In genomic region chr2:17876155-17876554, GRCm38 (mm10) we compare ENCODE assay signal across 35 mouse cellular contexts.
"Had no signal": no experiment of that assay in that cellular context is flagged by ENCODE, and none has a peak within 500 bp of the region (broad histone marks: within the 10 kb centered on the region; RNA-seq: fewer than 3 reads in every experiment).

No protein-coding gene starts in this region.

- H3K36me3 ChIP-seq: heart, embryonic 10.5 days; heart, embryonic 12.5 days; heart, embryonic 13.5 days; heart, embryonic 15.5 days; hindbrain, embryonic 10.5 days; hindbrain, embryonic 12.5 days; hindbrain, embryonic 13.5 days; hindbrain, embryonic 15.5 days; intestine, embryonic 15.5 days; kidney, embryonic 15.5 days had no signal

- H3K4me1 ChIP-seq: hindbrain, embryonic 15.5 days had no signal

- DNase-seq: heart, postnatal 10 days; heart, postnatal 14 days; heart, postnatal 36 days; heart, postnatal 4 days; kidney, adult 11 months; kidney, adult 18-20 months; kidney, adult 2 months; kidney, adult 8-10 months; kidney, adult 9 months; kidney, postnatal 10 days; kidney, postnatal 14 days; kidney, postnatal 25 days; kidney, postnatal 36 days; kidney, postnatal 4 days; layer of hippocampus, postnatal 36 days had no signal

- H3K9ac ChIP-seq: heart, embryonic 12.5 days; heart, embryonic 13.5 days; heart, embryonic 15.5 days; hindbrain, embryonic 12.5 days; hindbrain, embryonic 13.5 days; hindbrain, embryonic 14.5 days; hindbrain, embryonic 15.5 days; intestine, embryonic 15.5 days; kidney, embryonic 15.5 days had no signal

- H3K4me2 ChIP-seq: heart, embryonic 11.5 days; heart, embryonic 12.5 days; heart, embryonic 13.5 days; heart, embryonic 15.5 days; hindbrain, embryonic 12.5 days; hindbrain, embryonic 13.5 days; hindbrain, embryonic 14.5 days; hindbrain, embryonic 15.5 days; intestine, embryonic 15.5 days; kidney, embryonic 15.5 days had no signal

- H3K27me3 ChIP-seq: heart, embryonic 12.5 days; heart, embryonic 13.5 days; heart, embryonic 15.5 days; hindbrain, embryonic 12.5 days; hindbrain, embryonic 13.5 days; hindbrain, embryonic 15.5 days; intestine, embryonic 15.5 days; kidney, embryonic 15.5 days had no signal

- H3K4me3 ChIP-seq: heart, embryonic 10.5 days; heart, embryonic 12.5 days; heart, embryonic 13.5 days; heart, embryonic 15.5 days; hindbrain, embryonic 10.5 days; hindbrain, embryonic 12.5 days; hindbrain, embryonic 13.5 days; hindbrain, embryonic 15.5 days; intestine, embryonic 15.5 days; kidney, embryonic 15.5 days; layer of hippocampus, adult 2 months; left cerebral cortex, adult 2 months had no signal

- H3K27ac ChIP-seq: heart, embryonic 10.5 days; heart, embryonic 13.5 days; heart, embryonic 15.5 days; hindbrain, embryonic 10.5 days; hindbrain, embryonic 12.5 days; hindbrain, embryonic 13.5 days; hindbrain, embryonic 14.5 days; hindbrain, embryonic 15.5 days; hindbrain, postnatal 0 days; intestine, embryonic 15.5 days; kidney, embryonic 15.5 days; kidney, postnatal 0 days; layer of hippocampus, adult 2 months; left cerebral cortex, adult 2 months had no signal

- H3K9me3 ChIP-seq: heart, embryonic 10.5 days; heart, embryonic 12.5 days; heart, embryonic 13.5 days; heart, embryonic 15.5 days; hindbrain, embryonic 10.5 days; hindbrain, embryonic 12.5 days; hindbrain, embryonic 13.5 days; hindbrain, embryonic 15.5 days; intestine, embryonic 15.5 days; kidney, embryonic 15.5 days had no signal

- ATAC-seq: hindbrain, embryonic 16.5 days; hindbrain, postnatal 0 days; inflammation-experienced regulatory T-cells, adult 6 months; intestine, embryonic 15.5 days; intestine, embryonic 16.5 days; intestine, postnatal 0 days had no signal
